Mouse (Mus musculus): ENCODE measurements around the gene Egfl7.

DNA sequence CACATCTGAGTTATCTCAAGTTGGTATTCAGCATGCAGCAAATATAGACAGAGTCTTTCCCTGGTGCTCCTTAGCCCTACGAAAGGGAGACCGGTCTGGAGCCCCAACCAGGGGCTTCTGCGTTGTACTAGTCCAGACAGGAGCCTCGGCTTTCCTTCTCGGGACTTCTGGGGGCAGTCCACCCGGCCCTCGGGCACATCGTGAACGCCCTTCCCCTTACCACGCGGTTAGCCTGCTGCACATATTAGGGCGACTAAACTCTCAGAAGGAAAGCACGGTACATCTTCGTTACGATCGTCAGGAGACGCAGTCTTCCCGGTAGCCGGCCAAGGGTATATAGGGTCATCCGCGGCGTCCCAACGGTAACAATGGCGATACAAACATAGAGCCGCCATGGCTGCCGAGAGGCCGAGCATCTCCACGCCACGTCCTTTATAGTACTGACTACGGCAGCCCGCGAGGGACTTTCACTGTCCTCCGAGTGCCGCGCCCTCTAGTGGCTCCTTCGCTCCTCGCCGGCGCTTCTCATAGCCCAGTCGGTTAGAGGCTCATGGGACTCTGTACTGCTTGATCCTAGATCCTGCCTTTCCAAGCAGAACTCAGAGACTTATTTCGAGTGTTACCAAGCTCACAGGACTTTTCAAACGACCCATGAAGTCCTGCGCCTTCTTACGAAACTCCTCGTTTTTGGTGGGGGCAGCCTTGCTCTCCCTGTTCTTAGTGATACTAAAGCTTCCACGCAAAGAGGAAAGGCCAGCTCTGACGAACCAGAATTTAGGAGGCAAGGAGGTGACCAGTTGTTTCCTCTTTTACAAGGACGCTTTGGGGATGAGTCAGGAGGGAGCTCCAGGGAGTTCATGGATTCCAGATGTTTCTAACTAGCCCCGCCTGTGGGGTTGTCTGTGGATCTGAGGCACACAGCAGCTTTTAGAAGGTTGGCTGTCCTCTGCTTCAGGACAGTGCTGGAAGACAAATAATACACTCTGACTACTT lies 60.3 kb downstream of the Egfl7 start:
- TF ChIP-seq CHD2 (IDR thresholded peaks at IDR 0.05; ENCODE audit: low read depth, low read length) (no peak), ZNF384 (IDR thresholded peaks at IDR 0.05; ENCODE audit: low read depth, low read length) (no peak)
